Mouse (Mus musculus) C2C12 (cell line): ENCODE results near the gene Akap6.

Experiments used
- CEBPB ChIP-seq: IDR thresholded peaks from one replicate; pipeline ENCODE4 v1.6.1; 2011; ENCODE audit warnings: low read depth, mild to moderate bottlenecking, control low read depth, moderate library complexity
- CTCF ChIP-seq: IDR thresholded peaks from one replicate; pipeline ENCODE4 v1.5.1; 2011; ENCODE audit not compliant: control insufficient read depth, insufficient read depth, insufficient read length
- FOSL1 ChIP-seq: IDR thresholded peaks from one replicate; pipeline ENCODE4 v1.8.0; 2011; ENCODE audit warnings: mild to moderate bottlenecking, low read length; ENCODE audit not compliant: poor library complexity, insufficient read depth, severe bottlenecking
- MAX ChIP-seq: IDR thresholded peaks from one replicate; pipeline ENCODE4 v1.6.1; 2011; ENCODE audit warnings: mild to moderate bottlenecking, control low read depth
- MYOD1 ChIP-seq: IDR thresholded peaks from one replicate; pipeline ENCODE4 v1.6.1; 2011; ENCODE audit warnings: low read depth; ENCODE audit not compliant: control insufficient read depth, insufficient read length
- MYOG ChIP-seq: IDR thresholded peaks from one replicate; pipeline ENCODE4 v1.6.1; 2011; ENCODE audit not compliant: control insufficient read depth, insufficient read length; ENCODE audit errors: extremely low read depth
- USF1 ChIP-seq: IDR thresholded peaks from one replicate; pipeline ENCODE4 v1.6.1; 2011; ENCODE audit warnings: low read depth, mild to moderate bottlenecking, control low read depth, moderate library complexity

DNA sequence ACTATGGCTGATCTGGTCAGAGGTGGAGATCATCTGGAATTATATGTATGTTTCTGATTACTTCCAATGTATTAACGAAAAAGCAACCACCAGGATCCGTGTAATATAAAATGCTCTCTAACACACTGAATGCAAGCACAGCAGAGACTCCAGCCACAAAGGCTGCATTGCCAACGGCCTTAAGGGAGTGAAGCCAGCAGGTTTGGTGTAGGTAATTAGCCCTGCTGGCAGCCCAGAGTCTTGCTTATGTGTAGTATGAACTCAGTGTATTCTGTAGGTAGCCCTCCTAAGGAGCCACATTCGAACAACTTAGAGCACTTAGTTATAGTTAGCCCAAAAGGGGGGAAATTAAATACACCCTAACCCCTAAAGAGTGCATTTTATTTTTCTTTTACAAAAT is 426.1 kb downstream of the Akap6 start:
- TF ChIP-seq CEBPB (no peak), MYOD1 (no peak), CTCF (no peak), MYOG (no peak), USF1 (no peak), MAX (no peak), FOSL1 (no peak)
